Mouse (Mus musculus) lung, postnatal 25 days (tissue): Measurements from ENCODE around the gene Csn1s2b.
"Not testable (repeated sequence)": the region's sequence is repeated elsewhere in the genome, so short reads cannot be mapped to it uniquely, and the experiment has no call there.

Experiments
- DNase-seq: peaks from one replicate; pipeline ENCODE4 v3.0.0; 2022; ENCODE audit warnings: low spot score

Csn1s2b gene

DNA sequence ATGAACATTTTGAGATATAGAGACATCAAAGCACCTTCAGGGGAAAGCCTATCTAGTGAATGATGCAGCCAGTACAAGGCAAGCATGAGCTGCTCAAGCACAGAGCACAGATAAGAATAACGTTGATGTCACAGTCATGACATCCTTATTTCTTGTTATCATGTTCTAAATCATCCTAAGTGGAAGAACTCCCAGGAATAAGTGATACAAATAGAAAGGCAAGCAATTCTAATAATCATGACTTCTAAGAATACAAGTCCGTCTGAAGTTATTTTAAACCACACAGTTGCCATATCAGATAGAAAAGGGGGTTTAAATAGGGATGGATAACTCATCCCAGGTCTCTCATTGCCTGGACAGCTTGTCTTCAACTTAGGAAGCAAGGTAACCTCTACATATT lies at the start of gene Csn1s2b:
TSS of gene Csn1s2b (plus strand) at position 301 of the 400 bp plus-strand sequence.
- DNase-seq: no peak

DNA sequence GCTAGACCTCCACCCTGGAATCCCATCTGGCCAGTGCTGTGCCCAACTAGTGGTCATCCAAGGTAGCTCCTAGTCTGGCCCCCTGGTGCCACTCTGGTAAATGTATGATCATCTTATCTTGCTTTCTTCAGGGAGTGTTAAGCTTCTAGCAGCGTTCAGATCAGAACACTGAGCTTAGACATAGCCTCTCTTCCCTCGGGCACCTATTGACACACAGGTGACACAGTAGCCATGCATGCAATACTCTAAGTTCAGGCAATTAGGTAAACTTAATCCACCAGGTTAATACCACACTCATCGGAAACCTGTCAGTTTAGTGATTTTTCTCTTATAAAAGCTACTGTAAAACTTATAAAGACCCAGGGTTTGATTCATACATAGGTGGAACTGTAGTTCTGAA lies 43.3 kb upstream of the Csn1s2b start:
- no peak for DNase-seq

DNA sequence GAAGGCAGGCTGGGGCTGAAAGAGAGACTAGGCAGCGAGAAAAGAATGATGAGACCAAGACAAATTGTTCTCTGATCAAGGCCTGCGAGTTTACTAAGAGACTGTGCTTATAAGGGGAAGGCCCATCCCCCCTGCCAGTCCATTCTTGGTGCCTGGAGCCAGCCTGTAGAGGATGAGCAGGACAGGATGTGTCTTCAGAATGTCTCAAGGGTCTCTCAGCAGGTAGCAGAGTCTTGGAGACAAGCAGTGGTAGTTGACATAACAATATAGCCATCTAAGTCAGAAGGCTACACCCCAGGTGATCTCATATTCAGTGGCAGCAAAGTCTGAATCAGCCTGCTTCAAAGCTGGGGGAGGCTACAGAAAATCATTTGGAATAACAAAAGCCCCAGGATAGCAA lies 35.7 kb upstream of the Csn1s2b start:
- DNase-seq: not testable (repeated sequence)

DNA sequence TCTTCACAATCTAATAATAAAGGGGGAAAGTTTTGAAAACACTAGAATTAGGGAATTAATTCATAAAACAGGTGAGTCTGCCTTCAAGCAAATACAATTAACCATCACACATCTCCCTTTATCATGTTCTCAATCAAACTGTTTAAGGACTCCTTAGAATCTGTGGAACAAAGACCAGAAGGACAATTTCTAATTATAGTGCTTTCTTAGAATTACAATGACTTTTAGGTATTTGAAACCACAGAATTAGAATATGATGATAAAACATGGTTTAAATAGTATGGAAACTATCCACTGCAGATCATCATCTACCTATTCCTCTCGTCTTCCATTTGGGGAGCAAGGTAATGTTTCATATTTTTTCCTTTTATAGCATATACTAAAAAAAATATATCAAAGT lies 33.6 kb upstream of the Csn1s2b start, which contains the start of gene Csn1s2a:
TSS of gene Csn1s2a (plus strand) at position 301 of the 400 bp plus-strand sequence.
- DNase-seq: no peak

DNA sequence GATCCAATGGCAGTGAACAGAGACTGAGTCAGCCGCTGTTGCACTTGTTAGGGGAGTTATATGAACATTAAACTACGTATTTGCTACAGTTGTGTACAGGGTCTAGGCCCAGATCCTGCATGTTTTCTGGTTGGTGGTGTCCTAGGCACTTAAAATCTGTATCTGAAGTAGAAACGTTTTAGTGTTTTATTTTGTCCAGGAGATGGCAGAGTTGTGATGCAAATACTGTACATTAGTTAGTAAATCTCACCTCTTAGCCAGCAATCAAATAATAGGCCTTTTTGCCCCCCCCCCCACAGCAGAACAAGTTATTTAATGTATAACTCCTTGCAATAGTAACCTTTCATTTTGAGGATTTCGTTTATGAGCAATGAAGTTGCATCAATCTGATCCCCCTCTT lies 25.2 kb upstream of the Csn1s2b start:
- no peak for DNase-seq

DNA sequence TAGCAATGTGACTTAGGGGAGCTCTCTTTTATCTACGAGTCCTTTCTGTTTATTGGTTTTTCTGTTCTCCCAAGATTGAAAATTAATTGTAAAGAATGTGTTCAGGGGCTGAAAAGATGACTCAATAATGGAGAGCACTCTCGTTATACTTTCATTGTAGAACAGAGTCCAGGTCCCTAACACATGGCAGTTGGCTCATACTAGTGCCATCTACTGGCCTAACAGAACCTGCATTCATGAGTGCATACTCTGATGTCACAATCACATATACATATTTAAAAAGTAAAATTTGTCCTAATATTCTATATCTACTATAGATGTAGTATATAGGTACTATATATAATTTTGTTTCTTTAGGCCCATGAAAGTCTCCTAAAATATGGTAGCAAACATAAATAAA lies 1.4 kb downstream of the Csn1s2b start:
- no peak for DNase-seq

DNA sequence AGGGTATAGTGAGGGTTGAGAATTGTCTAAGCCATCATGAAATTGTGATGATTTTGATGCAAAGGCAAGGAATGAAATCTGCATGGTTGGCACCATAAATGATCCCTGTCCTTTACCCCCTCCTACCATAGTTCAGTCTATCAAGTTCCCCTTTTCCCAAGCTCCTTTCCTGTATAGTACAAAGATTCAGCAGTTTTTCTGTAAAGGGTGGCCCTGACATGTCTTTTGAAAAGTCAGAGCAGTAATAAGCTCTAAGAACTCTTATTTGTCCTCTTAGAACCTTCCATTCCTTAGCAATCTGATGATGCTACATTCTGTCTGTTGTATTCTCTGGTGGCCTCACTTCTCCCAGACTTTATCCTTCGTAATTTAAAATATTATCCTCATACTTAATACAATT lies 17.5 kb downstream of the Csn1s2b start, which contains the start of gene Prr27:
TSS of gene Prr27 (plus strand) at position 301 of the 400 bp plus-strand sequence.
- DNase-seq: no peak

DNA sequence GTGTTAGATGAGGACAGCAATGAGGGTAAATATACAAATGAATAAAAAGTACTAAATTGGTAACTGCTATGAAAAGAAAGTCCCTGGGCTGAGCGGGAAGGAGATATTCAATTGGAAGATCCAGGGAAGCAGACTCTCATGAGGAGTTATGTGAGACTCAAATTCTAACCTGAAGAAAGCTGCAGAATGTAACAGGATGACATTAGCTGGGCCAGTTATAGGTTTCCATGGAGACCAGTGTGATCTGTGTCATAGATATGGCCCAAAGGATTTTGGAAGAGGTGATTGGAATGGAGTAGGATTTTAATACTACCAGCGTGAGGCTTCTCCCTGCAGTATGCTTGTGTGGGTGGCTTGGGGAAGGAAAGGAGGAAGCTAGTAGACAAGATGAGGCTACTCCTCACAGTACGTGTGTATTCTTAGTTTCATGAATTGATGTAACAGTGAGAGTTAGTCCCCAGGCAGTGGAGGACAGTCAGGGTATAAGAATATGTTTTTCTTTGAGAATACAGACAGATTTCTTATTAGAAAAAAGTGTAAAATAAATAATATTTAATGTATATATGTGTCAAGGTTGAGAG lies 47.3 kb downstream of the Csn1s2b start:
- DNase-seq: no peak

DNA sequence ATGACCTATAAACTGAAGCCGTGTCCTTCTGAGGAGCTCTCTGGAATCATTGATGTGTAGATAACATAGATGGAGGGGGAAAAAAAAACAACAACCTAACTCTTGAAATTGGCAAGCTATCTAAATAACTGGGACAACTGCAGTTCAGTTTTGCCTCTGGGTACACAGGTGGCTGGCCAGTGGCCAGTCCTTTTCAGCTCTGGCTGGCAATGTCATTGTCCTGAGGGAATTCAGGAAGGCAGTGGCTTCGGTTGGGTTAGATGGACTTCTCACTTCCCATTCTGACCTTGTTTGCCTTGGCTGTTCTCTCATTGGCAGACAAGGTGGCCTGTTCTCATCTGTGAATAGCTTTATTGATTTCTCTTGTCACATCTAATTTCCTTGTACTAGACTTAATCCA lies 62.2 kb downstream of the Csn1s2b start:
- no peak for DNase-seq

DNA sequence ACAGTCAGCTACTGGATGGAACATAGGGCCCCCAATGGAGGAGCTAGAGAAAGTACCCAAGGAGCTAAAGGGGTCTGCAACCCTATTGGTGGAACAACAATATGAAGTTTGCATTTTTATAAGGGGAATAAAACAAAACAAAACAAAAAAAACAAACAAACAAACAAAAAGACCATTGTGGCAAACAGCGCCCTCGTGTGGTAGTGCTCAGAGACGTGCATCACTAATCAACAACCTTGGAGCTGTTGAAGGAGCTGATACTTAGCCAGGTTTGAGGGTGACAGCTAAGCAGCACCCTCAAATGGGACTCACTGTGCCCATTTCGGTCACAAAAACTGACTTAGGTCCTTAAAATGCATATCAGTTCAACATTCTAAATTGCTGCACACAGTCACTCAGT lies 63.5 kb downstream of the Csn1s2b start:
- DNase-seq: no peak
